Mouse (Mus musculus) midbrain, embryonic 16.5 days (tissue): ENCODE measurements around the gene Hspb9. TPM values are rescaled to one million over a fixed set of nuclear protein-coding genes. Genes with fewer than 3 reads are reported as not detected.

Source experiments
- ATAC-seq: fragments of 200-750 bp; cut with Nextera tagmentation; 2 replicates; pipeline ENCODE4 v1.8.0; 2017; ENCODE audit warnings: moderate TSS enrichment
- H3K27ac ChIP-seq: fragments of 300-500 bp; sonication (generic); 2 replicates; pipeline ENCODE4 v1.5.1; 2014; ENCODE audit warnings: mild to moderate bottlenecking, low read length, mixed read lengths
- H3K27me3 ChIP-seq: fragments of 300-500 bp; sonication (generic); 2 replicates; pipeline ENCODE4 v1.6.1; 2014; ENCODE audit warnings: low read depth, low read length, mixed read lengths; ENCODE audit not compliant: control insufficient read depth, insufficient read depth
- H3K36me3 ChIP-seq: fragments of 300-500 bp; sonication (generic); 2 replicates; pipeline ENCODE4 v1.6.1; 2014; ENCODE audit warnings: mild to moderate bottlenecking, low read length, moderate library complexity, mixed read lengths; ENCODE audit not compliant: control insufficient read depth, insufficient read depth
- H3K4me1 ChIP-seq: fragments of 300-500 bp; sonication (generic); 2 replicates; pipeline ENCODE4 v1.6.1; 2014; ENCODE audit warnings: mild to moderate bottlenecking, low read length, mixed read lengths; ENCODE audit not compliant: control insufficient read depth, insufficient read depth
- H3K4me2 ChIP-seq: fragments of 300-500 bp; sonication (generic); 2 replicates; pipeline ENCODE4 v1.6.1; 2014; ENCODE audit warnings: mild to moderate bottlenecking, low read length, mixed read lengths
- H3K4me3 ChIP-seq: fragments of 300-500 bp; sonication (generic); 2 replicates; pipeline ENCODE4 v1.5.1; 2014; ENCODE audit warnings: low read depth, mild to moderate bottlenecking, low read length, moderate library complexity, mixed read lengths
- H3K9ac ChIP-seq: fragments of 300-500 bp; sonication (generic); 2 replicates; pipeline ENCODE4 v1.6.1; 2014; ENCODE audit warnings: low read depth, low read length, mixed read lengths
- H3K9me3 ChIP-seq: fragments of 300-500 bp; sonication (generic); replicated peaks from 2 replicates; pipeline ENCODE4 v1.6.1; 2014; ENCODE audit warnings: mild to moderate bottlenecking, low read length, mixed read lengths; ENCODE audit not compliant: control insufficient read depth, poor library complexity, severe bottlenecking
- WGBS: fragments of 180-500 bp; shearing (Covaris S2); extraction: QIAGEN DNeasy Blood & Tissue Kit; methylation state at CpG from one replicate; pipeline ENCODE4 v1.1.7; 2014; 5-methylcytosine and 5-hydroxymethylcytosine counted together
- polyA plus RNA-seq: library from polyadenylated mRNA; unstranded; fragments of >200 nt; fragmentation: Nextera tagmentation; extraction: Ambion mirVana; gene quantifications from 2 replicates; pipeline ENCODE4 v1.2.1, GENCODE M21; 2015

Hspb9 gene
- polyA plus RNA-seq, 1 experiment from 2014 or later = not detected

- Histone ChIP-seq H3K36me3 (no peaks in the 10 kb centered on the region), H3K27ac (no peak overlapping the region), H3K9ac (no peak overlapping the region), H3K4me1 (peaks cover 4% of the 10 kb centered on the region; the same call in 1 of the 2 replicates), H3K27me3 (peaks cover 6% of the 10 kb centered on the region), H3K4me3 (no peak overlapping the region), H3K4me2 (no peak overlapping the region), H3K9me3 (no peaks in the 10 kb centered on the region)
- ATAC-seq = no peak
- WGBS = 84% methylated on average over 7 of the region's 7 CpGs
These were observed 26.4 kb upstream of the Hspb9 start for GRCm38 (mm10) chr11:100687265-100687664.

GRCm38 (mm10) chr11:100688443-100688842 is 25.2 kb upstream of the Hspb9 start:
- no peak for ATAC-seq
- WGBS = 78% methylated on average over 4 of the region's 4 CpGs

DNA sequence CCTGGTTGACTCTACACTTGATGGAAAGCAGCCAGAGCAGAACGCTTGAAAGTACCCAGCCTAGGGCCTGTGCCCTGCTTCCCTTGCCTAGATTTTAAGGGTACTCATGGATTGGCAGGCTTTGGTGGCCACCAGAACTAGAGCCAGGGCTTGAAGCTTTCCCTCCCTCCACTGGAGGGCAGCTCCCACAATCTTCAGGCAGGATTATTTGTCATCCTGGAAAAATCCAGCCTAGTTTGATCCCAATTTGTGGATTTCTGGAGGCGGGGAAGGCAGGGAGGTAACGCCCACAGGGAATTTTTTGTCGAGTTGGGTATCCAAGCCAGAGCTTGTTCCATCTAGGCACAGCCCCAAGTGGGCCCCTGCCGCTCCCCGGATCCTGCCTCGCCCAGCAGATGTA is 23.3 kb upstream of the Hspb9 start:
- Histone ChIP-seq H3K9me3 (no peaks in the 10 kb centered on the region), H3K4me3 (no peak overlapping the region), H3K4me2 (no peak overlapping the region), H3K36me3 (no peaks in the 10 kb centered on the region), H3K9ac (no peak overlapping the region), H3K4me1 (peaks cover 8% of the 10 kb centered on the region; the same call in 1 of the 2 replicates), H3K27me3 (peaks cover 9% of the 10 kb centered on the region), H3K27ac (no peak overlapping the region)
- 81% methylated on average over 7 of the region's 7 CpGs for WGBS
- ATAC-seq = no peak

More at GRCm38 (mm10) chr11:100688443-100688842, 25.2 kb upstream of the Hspb9 start:
- Histone ChIP-seq H3K27me3 (peaks cover 9% of the 10 kb centered on the region), H3K9ac (no peak overlapping the region), H3K36me3 (no peaks in the 10 kb centered on the region), H3K27ac (no peak overlapping the region), H3K4me1 (peaks cover 8% of the 10 kb centered on the region; the same call in 1 of the 2 replicates), H3K4me2 (no peak overlapping the region), H3K9me3 (no peaks in the 10 kb centered on the region), H3K4me3 (no peak overlapping the region)

DNA sequence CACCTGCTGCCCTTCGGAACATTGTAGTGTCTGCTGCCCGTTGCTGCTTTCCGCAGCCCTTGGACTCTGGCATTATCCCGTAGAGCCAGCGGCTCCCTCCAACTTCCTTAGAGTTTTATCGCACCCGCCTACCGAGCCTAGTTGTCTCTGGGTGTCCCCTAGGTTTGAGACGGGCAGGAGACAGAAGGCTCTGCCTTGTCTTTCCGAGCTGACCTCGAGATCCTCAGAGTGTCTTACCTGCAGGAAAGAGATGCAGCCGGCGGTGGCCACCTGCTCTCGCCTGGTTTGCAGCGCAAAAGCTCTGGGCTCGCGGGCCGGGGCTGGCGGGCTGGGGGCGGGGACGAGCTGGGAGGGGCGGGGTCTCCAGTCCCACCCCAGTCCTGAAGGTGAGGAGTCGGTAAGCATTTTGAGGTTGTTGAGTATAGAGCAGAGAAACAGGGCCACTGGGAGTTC is 21.5 kb upstream of the Hspb9 start, which contains the start of gene Zfp385c:
Zfp385c (minus strand) TSS at position 292 of the 453 bp plus-strand sequence.
- Histone ChIP-seq H3K9me3 (no peaks in the 10 kb centered on the region), H3K4me1 (peaks cover 8% of the 10 kb centered on the region; the same call in 1 of the 2 replicates), H3K36me3 (no peaks in the 10 kb centered on the region), H3K4me2 (peak within 1 kb of the TSS; percentile 56), H3K4me3 (peak within 1 kb of the TSS; percentile 27), H3K9ac (peak within 1 kb of the TSS; percentile 34; the same call in 1 of the 2 replicates), H3K27ac (no peak within 1 kb of the TSS), H3K27me3 (peaks cover 9% of the 10 kb centered on the region)
- WGBS = 2% methylated on average over 23 of the region's 23 CpGs
- no peak for ATAC-seq

DNA sequence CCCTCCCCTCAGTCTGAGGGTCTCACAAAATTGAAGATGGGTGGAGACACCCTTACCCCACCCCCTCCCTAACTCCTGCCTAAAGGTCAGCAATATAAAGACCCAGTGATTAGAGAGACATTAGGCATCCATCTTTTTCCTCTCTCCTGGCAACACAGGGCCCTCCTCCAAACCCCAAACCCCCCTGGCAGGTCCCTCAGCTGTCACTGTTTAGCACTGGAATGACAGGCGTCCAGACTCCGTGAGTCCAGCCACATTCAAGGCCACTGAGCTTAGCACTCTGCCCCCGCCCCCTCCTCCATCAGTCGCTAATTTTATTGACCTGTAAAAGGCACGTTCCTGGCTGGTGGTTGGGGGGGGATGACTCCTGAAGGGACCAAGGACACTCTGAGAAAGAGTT is 20.5 kb upstream of the Hspb9 start:
- WGBS = 29% methylated on average over 5 of the region's 5 CpGs
- Histone ChIP-seq H3K4me2 (no peak overlapping the region), H3K9ac (no peak overlapping the region), H3K9me3 (no peaks in the 10 kb centered on the region), H3K4me1 (peaks cover 8% of the 10 kb centered on the region; the same call in 1 of the 2 replicates), H3K4me3 (no peak overlapping the region), H3K27me3 (peaks cover 9% of the 10 kb centered on the region), H3K27ac (no peak overlapping the region), H3K36me3 (no peaks in the 10 kb centered on the region)
- ATAC-seq = no peak

- H3K4me2 ChIP-seq = no peak overlapping the region
- peaks cover 9% of the 10 kb centered on the region for H3K27me3 ChIP-seq
- no peak for ATAC-seq
- no peaks in the 10 kb centered on the region for H3K36me3 ChIP-seq
- H3K27ac ChIP-seq = no peak overlapping the region
- no peaks in the 10 kb centered on the region for H3K9me3 ChIP-seq
- H3K4me3 ChIP-seq = no peak overlapping the region
- 34% methylated on average over 5 of the region's 5 CpGs for WGBS
- H3K9ac ChIP-seq = no peak overlapping the region
- H3K4me1 ChIP-seq = peaks cover 8% of the 10 kb centered on the region; the same call in 1 of the 2 replicates
These were observed 18.7 kb upstream of the Hspb9 start for GRCm38 (mm10) chr11:100694926-100695325.

DNA sequence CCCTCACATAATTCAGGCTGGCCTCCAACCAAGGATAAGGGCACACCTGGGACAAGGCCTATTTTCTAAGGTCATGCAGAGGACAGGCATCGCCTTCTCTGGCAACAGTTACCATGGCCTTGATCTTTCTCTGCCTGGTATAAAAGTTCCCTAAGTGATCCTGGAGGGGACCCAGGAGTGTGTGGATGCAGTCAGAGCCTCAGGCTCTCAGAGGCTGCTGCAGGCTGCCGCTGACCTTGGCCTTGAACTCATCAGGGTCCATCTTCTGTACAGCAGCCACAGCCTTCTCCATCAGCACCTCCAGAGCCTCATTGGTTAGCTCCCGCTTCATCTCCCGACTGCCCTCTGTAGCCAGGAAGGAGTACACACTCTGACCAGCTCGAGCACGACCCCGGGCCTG is 15.7 kb upstream of the Hspb9 start:
- Histone ChIP-seq H3K4me2 (no peak overlapping the region), H3K4me1 (no peaks in the 10 kb centered on the region; the same call in 1 of the 2 replicates), H3K9ac (no peak overlapping the region), H3K36me3 (no peaks in the 10 kb centered on the region), H3K27me3 (no peaks in the 10 kb centered on the region; the same call in none of the 2 replicates), H3K9me3 (no peaks in the 10 kb centered on the region), H3K4me3 (no peak overlapping the region), H3K27ac (no peak overlapping the region)
- no peak for ATAC-seq
- WGBS = 67% methylated on average over 7 of the region's 7 CpGs

DNA sequence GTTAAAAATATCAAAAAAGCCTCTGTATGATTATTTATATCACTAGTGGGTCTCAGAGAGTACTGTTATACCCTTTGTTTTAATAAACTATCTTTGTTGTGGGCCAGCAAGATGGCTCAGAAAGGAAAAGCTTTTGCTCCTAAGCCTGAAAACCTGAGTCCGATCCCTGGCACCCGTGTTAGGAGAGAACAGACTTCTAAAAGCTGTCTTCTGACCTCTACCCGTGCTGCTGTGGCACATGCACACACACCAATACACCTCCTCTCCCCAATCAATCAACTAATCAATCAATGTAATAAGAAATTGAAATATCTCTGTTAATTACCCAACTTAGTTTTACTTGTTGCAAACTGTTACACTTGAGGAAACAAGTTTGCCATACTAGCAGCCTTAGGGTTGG is 12.9 kb upstream of the Hspb9 start:
- no peaks in the 10 kb centered on the region for H3K9me3 ChIP-seq
- WGBS = 76% methylated on average over 3 of the region's 3 CpGs
- no peaks in the 10 kb centered on the region; the same call in 1 of the 2 replicates for H3K4me1 ChIP-seq
- H3K27ac ChIP-seq = no peak overlapping the region
- no peak overlapping the region for H3K9ac ChIP-seq
- ATAC-seq = no peak
- no peak overlapping the region for H3K4me3 ChIP-seq
- H3K36me3 ChIP-seq = peaks cover 9% of the 10 kb centered on the region
- H3K27me3 ChIP-seq = no peaks in the 10 kb centered on the region; the same call in 1 of the 2 replicates
- H3K4me2 ChIP-seq = no peak overlapping the region

GRCm38 (mm10) chr11:100701301-100701700 is 12.3 kb upstream of the Hspb9 start:
- whole genome bisulfite sequencing = 6% methylated on average over 14 of the region's 14 CpGs
- H3K4me2 ChIP-seq = peak overlapping the region; percentile 27; the same call in 1 of the 2 replicates
- no peaks in the 10 kb centered on the region; the same call in 1 of the 2 replicates for H3K27me3 ChIP-seq
- no peak overlapping the region for H3K4me3 ChIP-seq
- H3K36me3 ChIP-seq = peaks cover 15% of the 10 kb centered on the region
- H3K9ac ChIP-seq = no peak overlapping the region
- no peak overlapping the region for H3K27ac ChIP-seq
- ATAC-seq = no peak
- no peaks in the 10 kb centered on the region for H3K9me3 ChIP-seq
- H3K4me1 ChIP-seq = no peaks in the 10 kb centered on the region; the same call in 1 of the 2 replicates
